Mouse (Mus musculus): ENCODE measurements around the gene Evc. TPM values are rescaled to one million over a fixed set of nuclear protein-coding genes. Genes with fewer than 3 reads are reported as not detected.

The Evc gene
- polyA plus RNA-seq (2014; fragmentation: Nextera tagmentation; extraction: Ambion mirVana) = 3.3 and 4.0 TPM in 2 replicates

DNA sequence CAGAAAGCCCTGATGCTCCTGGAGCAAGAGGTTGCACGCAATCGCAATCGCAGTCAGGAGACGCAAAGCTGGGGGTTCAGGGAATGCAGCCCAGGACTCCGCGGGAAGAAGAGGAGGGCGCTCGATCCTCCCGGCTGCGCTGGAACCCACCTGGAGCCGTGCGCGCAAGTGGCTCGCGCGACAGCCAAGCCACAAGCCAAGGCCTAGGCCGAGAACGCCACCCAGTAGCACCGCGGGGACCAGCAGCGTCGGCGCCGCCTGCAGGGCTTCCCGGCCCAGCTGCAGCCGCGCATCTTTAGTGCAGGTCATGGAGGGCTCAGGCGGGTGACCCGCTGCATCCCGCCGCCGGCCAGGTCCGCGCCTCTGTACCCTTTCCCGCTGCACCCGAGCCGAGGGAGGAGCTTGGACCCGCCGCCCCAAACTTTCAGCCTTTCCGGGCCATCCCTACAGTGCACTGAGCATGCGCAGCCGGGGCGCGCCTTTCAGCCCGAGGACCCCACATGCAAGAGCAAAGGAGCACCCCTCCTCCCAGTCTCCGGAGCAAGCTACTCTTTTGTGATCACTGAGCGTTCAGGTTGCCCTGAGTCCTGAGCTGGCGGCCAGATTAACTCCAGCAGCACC is at the start of gene Evc:
TSS of gene Evc (minus strand) at position 410 of the 621 bp plus-strand sequence.
- WGBS = under 1% methylated on average over 48 of the region's 48 CpGs
- peaks cover 10% of the 10 kb centered on the region for H3K4me1 ChIP-seq (ENCODE audit: control insufficient read depth, insufficient read depth, low read length)
- H3K4me2 ChIP-seq (ENCODE audit: low read length) = peak within 1 kb of the TSS; percentile 100
- no peaks in the 10 kb centered on the region for H3K9me3 ChIP-seq (ENCODE audit: control insufficient read depth, low read length)
- peaks cover 7% of the 10 kb centered on the region; the same call in 1 of the 2 replicates for H3K27me3 ChIP-seq (ENCODE audit: control insufficient read depth, insufficient read depth, low read length)
- peak within 1 kb of the TSS; percentile 62 for H3K9ac ChIP-seq (replicated peaks; ENCODE audit: low read length)
- DNase-seq (peak; percentile 84), ATAC-seq (ENCODE audit: low FRiP score, low TSS enrichment) (peak; percentile 56)
- no peak within 1 kb of the TSS for H3K27ac ChIP-seq (replicated peaks; ENCODE audit: low read depth, low read length)
- no peaks in the 10 kb centered on the region for H3K36me3 ChIP-seq (ENCODE audit: control insufficient read depth, insufficient read depth, low read length)
- H3K4me3 ChIP-seq (replicated peaks; ENCODE audit: low read depth, low read length) = peak within 1 kb of the TSS; percentile 58

- WGBS = 91% methylated on average over 3 of the region's 3 CpGs
- H3K4me1 ChIP-seq (ENCODE audit: control insufficient read depth, insufficient read depth, low read length) = no peaks in the 10 kb centered on the region
- no peak overlapping the region for H3K27ac ChIP-seq (replicated peaks; ENCODE audit: low read depth, low read length)
- no peak overlapping the region for H3K4me3 ChIP-seq (replicated peaks; ENCODE audit: low read depth, low read length)
- no peaks in the 10 kb centered on the region for H3K36me3 ChIP-seq (ENCODE audit: control insufficient read depth, insufficient read depth, low read length)
- no peaks in the 10 kb centered on the region for H3K27me3 ChIP-seq (ENCODE audit: control insufficient read depth, insufficient read depth, low read length)
- H3K9ac ChIP-seq (replicated peaks; ENCODE audit: low read length) = no peak overlapping the region
- no peak for ATAC-seq (ENCODE audit: low FRiP score, low TSS enrichment)
- no peak for DNase-seq
- H3K9me3 ChIP-seq (ENCODE audit: control insufficient read depth, low read length) = no peaks in the 10 kb centered on the region
- no peak overlapping the region for H3K4me2 ChIP-seq (ENCODE audit: low read length)
Observed at GRCm38 (mm10) chr5:37383570-37383969, 46.9 kb upstream of the Evc start.

GRCm38 (mm10) chr5:37380641-37381040 is 43.9 kb upstream of the Evc start:
- Histone ChIP-seq H3K36me3 (ENCODE audit: control insufficient read depth, insufficient read depth, low read length) (no peaks in the 10 kb centered on the region), H3K27me3 (ENCODE audit: control insufficient read depth, insufficient read depth, low read length) (no peaks in the 10 kb centered on the region), H3K4me1 (ENCODE audit: control insufficient read depth, insufficient read depth, low read length) (no peaks in the 10 kb centered on the region), H3K4me2 (ENCODE audit: low read length) (no peak overlapping the region), H3K9ac (replicated peaks; ENCODE audit: low read length) (no peak overlapping the region), H3K27ac (replicated peaks; ENCODE audit: low read depth, low read length) (no peak overlapping the region), H3K4me3 (replicated peaks; ENCODE audit: low read depth, low read length) (no peak overlapping the region), H3K9me3 (ENCODE audit: control insufficient read depth, low read length) (no peaks in the 10 kb centered on the region)
- ATAC-seq (ENCODE audit: low FRiP score, low TSS enrichment) (no peak), DNase-seq (no peak)
- WGBS = 83% methylated on average over 4 of the region's 4 CpGs

DNA sequence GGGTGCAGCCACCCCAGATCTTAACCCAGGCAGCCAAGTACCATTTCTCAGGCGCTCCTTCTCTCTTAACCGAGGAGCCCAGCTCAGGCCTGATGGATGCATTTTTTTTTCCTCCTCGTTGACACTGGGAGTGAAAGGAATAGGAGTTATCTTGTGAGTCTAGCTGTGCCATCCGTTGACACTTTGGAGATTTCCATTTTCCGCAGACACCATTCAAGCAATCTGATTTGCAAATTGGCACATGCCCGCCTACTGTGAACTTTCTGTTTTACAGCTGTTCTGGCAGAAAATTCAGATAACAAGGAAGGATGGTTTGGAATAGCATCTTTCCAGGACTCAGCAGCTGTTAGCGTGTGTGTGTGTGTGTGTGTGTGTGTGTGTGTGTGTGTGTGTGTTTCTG is 40.7 kb upstream of the Evc start:
- H3K4me2 ChIP-seq (ENCODE audit: low read length) = no peak overlapping the region
- H3K27ac ChIP-seq (replicated peaks; ENCODE audit: low read depth, low read length) = no peak overlapping the region
- 84% methylated on average over 7 of the region's 7 CpGs for WGBS
- ATAC-seq (ENCODE audit: low FRiP score, low TSS enrichment) = no peak
- no peaks in the 10 kb centered on the region for H3K36me3 ChIP-seq (ENCODE audit: control insufficient read depth, insufficient read depth, low read length)
- no peaks in the 10 kb centered on the region for H3K27me3 ChIP-seq (ENCODE audit: control insufficient read depth, insufficient read depth, low read length)
- no peak for DNase-seq
- H3K4me1 ChIP-seq (ENCODE audit: control insufficient read depth, insufficient read depth, low read length) = no peaks in the 10 kb centered on the region
- no peak overlapping the region for H3K9ac ChIP-seq (replicated peaks; ENCODE audit: low read length)
- no peaks in the 10 kb centered on the region for H3K9me3 ChIP-seq (ENCODE audit: control insufficient read depth, low read length)
- no peak overlapping the region for H3K4me3 ChIP-seq (replicated peaks; ENCODE audit: low read depth, low read length)

GRCm38 (mm10) chr5:37368796-37369195 is 32.1 kb upstream of the Evc start:
- no peaks in the 10 kb centered on the region for H3K36me3 ChIP-seq (ENCODE audit: control insufficient read depth, insufficient read depth, low read length)
- H3K4me3 ChIP-seq (replicated peaks; ENCODE audit: low read depth, low read length) = no peak overlapping the region
- 92% methylated on average over 8 of the region's 8 CpGs for WGBS
- peaks cover 2% of the 10 kb centered on the region; the same call in 1 of the 2 replicates for H3K4me1 ChIP-seq (ENCODE audit: control insufficient read depth, insufficient read depth, low read length)
- H3K27me3 ChIP-seq (ENCODE audit: control insufficient read depth, insufficient read depth, low read length) = no peaks in the 10 kb centered on the region
- H3K4me2 ChIP-seq (ENCODE audit: low read length) = no peak overlapping the region
- H3K27ac ChIP-seq (replicated peaks; ENCODE audit: low read depth, low read length) = no peak overlapping the region
- no peak for ATAC-seq (ENCODE audit: low FRiP score, low TSS enrichment)
- H3K9ac ChIP-seq (replicated peaks; ENCODE audit: low read length) = no peak overlapping the region
- no peak for DNase-seq
- no peaks in the 10 kb centered on the region for H3K9me3 ChIP-seq (ENCODE audit: control insufficient read depth, low read length)

DNA sequence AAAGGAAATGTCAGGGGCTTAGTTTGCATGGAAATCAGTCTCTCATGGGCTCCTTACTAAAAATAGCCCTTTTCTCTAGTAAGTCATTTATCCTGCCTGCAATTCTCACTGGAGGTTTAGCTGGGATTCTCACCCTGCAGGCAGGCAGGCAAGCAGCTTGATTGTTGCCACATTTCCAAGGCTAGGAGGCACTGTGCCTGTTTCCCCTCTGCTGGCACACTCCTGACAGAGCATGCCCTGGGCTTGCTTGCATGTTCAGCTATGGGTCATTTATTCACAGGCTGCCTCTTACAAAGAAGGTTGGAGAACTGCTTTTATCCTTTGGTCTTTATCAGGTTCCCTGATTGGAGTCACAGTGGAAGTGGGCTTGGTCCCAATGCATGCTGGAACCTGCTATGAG is 29.1 kb upstream of the Evc start:
- Histone ChIP-seq H3K9me3 (ENCODE audit: control insufficient read depth, low read length) (no peaks in the 10 kb centered on the region), H3K36me3 (ENCODE audit: control insufficient read depth, insufficient read depth, low read length) (no peaks in the 10 kb centered on the region), H3K4me1 (ENCODE audit: control insufficient read depth, insufficient read depth, low read length) (peaks cover 2% of the 10 kb centered on the region; the same call in 1 of the 2 replicates), H3K27ac (replicated peaks; ENCODE audit: low read depth, low read length) (peak overlapping the region; percentile 60), H3K4me3 (replicated peaks; ENCODE audit: low read depth, low read length) (no peak overlapping the region), H3K4me2 (ENCODE audit: low read length) (no peak overlapping the region), H3K9ac (replicated peaks; ENCODE audit: low read length) (no peak overlapping the region), H3K27me3 (ENCODE audit: control insufficient read depth, insufficient read depth, low read length) (no peaks in the 10 kb centered on the region)
- peak; percentile 57 for DNase-seq
- ATAC-seq (ENCODE audit: low FRiP score, low TSS enrichment) = no peak

- H3K9ac ChIP-seq (replicated peaks; ENCODE audit: low read length) = no peak overlapping the region
- no peaks in the 10 kb centered on the region for H3K36me3 ChIP-seq (ENCODE audit: control insufficient read depth, insufficient read depth, low read length)
- no peaks in the 10 kb centered on the region for H3K27me3 ChIP-seq (ENCODE audit: control insufficient read depth, insufficient read depth, low read length)
- ATAC-seq (ENCODE audit: low FRiP score, low TSS enrichment) (no peak), DNase-seq (no peak)
- no peak overlapping the region for H3K4me2 ChIP-seq (ENCODE audit: low read length)
- peaks cover 2% of the 10 kb centered on the region; the same call in 1 of the 2 replicates for H3K4me1 ChIP-seq (ENCODE audit: control insufficient read depth, insufficient read depth, low read length)
- H3K4me3 ChIP-seq (replicated peaks; ENCODE audit: low read depth, low read length) = no peak overlapping the region
- H3K27ac ChIP-seq (replicated peaks; ENCODE audit: low read depth, low read length) = no peak overlapping the region
- H3K9me3 ChIP-seq (ENCODE audit: control insufficient read depth, low read length) = no peaks in the 10 kb centered on the region
- 92% methylated on average over 5 of the region's 5 CpGs for WGBS
Observed at GRCm38 (mm10) chr5:37363284-37363683, 26.6 kb upstream of the Evc start.

- no peak overlapping the region for H3K9ac ChIP-seq (replicated peaks; ENCODE audit: low read length)
- no peaks in the 10 kb centered on the region for H3K27me3 ChIP-seq (ENCODE audit: control insufficient read depth, insufficient read depth, low read length)
- ATAC-seq (ENCODE audit: low FRiP score, low TSS enrichment) (no peak), DNase-seq (no peak)
- no peaks in the 10 kb centered on the region for H3K36me3 ChIP-seq (ENCODE audit: control insufficient read depth, insufficient read depth, low read length)
- H3K4me3 ChIP-seq (replicated peaks; ENCODE audit: low read depth, low read length) = no peak overlapping the region
- 83% methylated on average over 5 of the region's 5 CpGs for WGBS
- no peak overlapping the region for H3K27ac ChIP-seq (replicated peaks; ENCODE audit: low read depth, low read length)
- H3K9me3 ChIP-seq (ENCODE audit: control insufficient read depth, low read length) = no peaks in the 10 kb centered on the region
- H3K4me1 ChIP-seq (ENCODE audit: control insufficient read depth, insufficient read depth, low read length) = peaks cover 2% of the 10 kb centered on the region; the same call in 1 of the 2 replicates
- H3K4me2 ChIP-seq (ENCODE audit: low read length) = no peak overlapping the region
Observed at GRCm38 (mm10) chr5:37362618-37363017, 25.9 kb upstream of the Evc start.

DNA sequence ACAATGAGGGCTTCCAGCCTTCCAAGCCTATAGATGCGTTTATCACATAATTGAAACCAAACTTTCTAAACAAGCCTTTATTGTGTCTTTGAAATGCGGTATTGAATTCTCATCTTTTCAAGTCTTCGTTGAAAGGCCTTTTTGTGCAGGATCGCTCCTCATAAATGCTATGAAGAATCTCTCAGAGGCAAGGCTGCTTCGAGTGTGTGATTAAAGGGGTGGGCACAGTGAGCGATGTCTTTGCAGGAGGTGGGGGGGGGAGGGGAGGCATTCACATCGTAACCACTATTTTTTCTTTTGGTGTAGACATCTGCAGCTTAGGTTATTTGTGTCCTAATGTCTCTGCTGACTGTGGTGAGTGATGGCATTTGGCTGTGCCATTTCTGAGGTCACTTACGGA is 19.3 kb upstream of the Evc start:
- no peak overlapping the region for H3K27ac ChIP-seq (replicated peaks; ENCODE audit: low read depth, low read length)
- 61% methylated on average over 8 of the region's 8 CpGs for WGBS
- DNase-seq = no peak

More for the DNA sequence above, 19.3 kb upstream of the Evc start:
- no peak for ATAC-seq (ENCODE audit: low FRiP score, low TSS enrichment)
- peaks cover 5% of the 10 kb centered on the region; the same call in 1 of the 2 replicates for H3K36me3 ChIP-seq (ENCODE audit: control insufficient read depth, insufficient read depth, low read length)
- no peak overlapping the region for H3K4me3 ChIP-seq (replicated peaks; ENCODE audit: low read depth, low read length)
- no peak overlapping the region for H3K9ac ChIP-seq (replicated peaks; ENCODE audit: low read length)
- H3K27me3 ChIP-seq (ENCODE audit: control insufficient read depth, insufficient read depth, low read length) = no peaks in the 10 kb centered on the region
- H3K4me1 ChIP-seq (ENCODE audit: control insufficient read depth, insufficient read depth, low read length) = no peaks in the 10 kb centered on the region
- no peak overlapping the region for H3K4me2 ChIP-seq (ENCODE audit: low read length)
- no peaks in the 10 kb centered on the region for H3K9me3 ChIP-seq (ENCODE audit: control insufficient read depth, low read length)

Data from midbrain, embryonic 14.5 days (tissue).